Mouse (Mus musculus) cerebellum, adult 2 months (tissue): ENCODE measurements at regions not wholly inside any gene's neighbourhood (a gene's known extent, or its start where the extent isn't known, plus 50 kb on each side); places are given as distances from the start of the nearest gene placed in this dataset.

Source experiments
- CTCF ChIP-seq: fragments of 200-500 bp; IDR thresholded peaks from 2 replicates; pipeline ENCODE4 v1.5.1; 2011; ENCODE audit warnings: low read depth, mild to moderate bottlenecking, control low read depth, low read length, moderate library complexity, borderline replicate concordance; ENCODE audit not compliant: insufficient read depth
- POLR2A ChIP-seq: fragments of 200-500 bp; IDR thresholded peaks from 2 replicates; pipeline ENCODE4 v1.6.1; 2011; ENCODE audit warnings: low read length, control low read depth, borderline replicate concordance; ENCODE audit not compliant: insufficient read depth

DNA sequence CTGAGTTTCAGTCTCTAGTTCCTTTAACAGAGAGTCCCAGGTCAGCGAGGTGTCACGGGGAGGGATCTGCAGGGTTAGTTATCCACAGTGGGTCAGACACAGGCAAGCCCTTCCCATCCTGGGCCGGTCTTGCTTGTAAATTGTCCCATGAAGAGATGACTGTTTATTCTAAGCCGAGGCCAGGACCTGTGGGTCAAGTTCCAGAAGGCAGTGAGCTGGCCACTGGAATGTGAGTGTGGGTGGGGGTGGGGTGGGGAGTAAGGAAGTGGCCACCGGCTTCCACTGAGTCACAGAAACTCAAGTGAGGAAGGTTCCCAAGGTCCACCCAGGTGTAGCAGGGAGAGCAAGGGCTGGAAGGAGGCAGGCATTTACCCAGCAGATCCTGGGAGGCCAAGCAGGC is 73.7 kb upstream of the Sertad2 start:
- no peak for TF ChIP-seq CTCF
- no peak for TF ChIP-seq POLR2A
